Mouse (Mus musculus) testis, adult 2 months (tissue): ENCODE data around the gene Mob3c. TPM values are rescaled to one million over a fixed set of nuclear protein-coding genes. Genes with fewer than 3 reads are reported as not detected.
A peak's percentile ranks its signal among the peaks of the same experiment; 100 is the strongest.

Experiments
- H3K27ac ChIP-seq: fragments of 200-500 bp; 2 replicates; pipeline ENCODE4 v1.5.1; 2012; ENCODE audit warnings: low read depth, low read length; ENCODE audit not compliant: control insufficient read depth, insufficient read depth
- H3K27me3 ChIP-seq: fragments of 200-500 bp; 2 replicates; pipeline ENCODE4 v1.6.1; 2012; ENCODE audit warnings: mild to moderate bottlenecking, low read length, moderate library complexity; ENCODE audit not compliant: control insufficient read depth, insufficient read depth
- H3K36me3 ChIP-seq: fragments of 200-500 bp; 2 replicates; pipeline ENCODE4 v1.6.1; 2012; ENCODE audit warnings: mild to moderate bottlenecking, low read length; ENCODE audit not compliant: control insufficient read depth, insufficient read depth
- H3K4me1 ChIP-seq: fragments of 200-500 bp; 2 replicates; pipeline ENCODE4 v1.6.1; 2012; ENCODE audit warnings: low read length; ENCODE audit not compliant: control insufficient read depth, insufficient read depth
- H3K4me3 ChIP-seq: fragments of 200-500 bp; 2 replicates; pipeline ENCODE4 v1.5.1; 2012; ENCODE audit warnings: low read depth, mild to moderate bottlenecking, low read length, moderate library complexity, mixed read lengths; ENCODE audit not compliant: control insufficient read depth
- CTCF ChIP-seq: fragments of 200-500 bp; IDR thresholded peaks from 2 replicates; pipeline ENCODE4 v1.5.1; 2012; ENCODE audit warnings: low read depth, mild to moderate bottlenecking, inconsistent platforms, low read length, moderate library complexity; ENCODE audit not compliant: control insufficient read depth, insufficient read depth, insufficient replicate concordance
- POLR2A ChIP-seq: fragments of 200-500 bp; IDR thresholded peaks from 2 replicates; pipeline ENCODE4 v1.6.1; 2012; ENCODE audit warnings: low read depth, mild to moderate bottlenecking, inconsistent platforms, low read length, moderate library complexity; ENCODE audit not compliant: control insufficient read depth
- polyA plus RNA-seq: library from polyadenylated mRNA; depleted of rRNA; stranded (reverse); fragments of >200 nt; gene quantifications from 2 replicates; pipeline ENCODE4 v1.2.3, GENCODE M21; 2012

Gene Mob3c
- polyA plus RNA-seq, 1 experiment: 9.3 TPM

DNA sequence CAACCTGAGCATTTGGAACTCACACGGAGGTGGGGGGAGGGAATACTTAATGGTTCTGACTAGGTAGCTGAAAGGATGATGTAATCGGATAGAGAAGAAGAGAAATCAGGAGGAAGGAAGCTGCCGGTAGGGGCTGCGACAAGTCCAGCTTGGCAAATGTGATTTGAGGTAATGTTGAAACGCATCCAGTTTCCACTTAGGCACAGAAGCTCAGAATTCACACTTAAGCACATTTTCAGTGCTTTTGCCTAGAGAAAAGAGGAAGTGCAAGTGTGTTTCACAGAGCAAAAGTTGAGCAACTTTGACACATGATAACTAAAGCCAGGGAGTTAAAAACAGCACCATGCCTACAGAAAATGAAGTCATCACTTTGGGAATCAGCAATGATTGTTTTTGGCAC is 19.5 kb downstream of the Mob3c start:
- Histone ChIP-seq H3K4me1 (no peaks in the 10 kb centered on the region; the same call in 1 of the 2 replicates), H3K27ac (no peak overlapping the region), H3K4me3 (peak overlapping the region; percentile 48; the same call in 1 of the 2 replicates), H3K27me3 (no peaks in the 10 kb centered on the region), H3K36me3 (peaks cover 2% of the 10 kb centered on the region)
- no peak for TF ChIP-seq POLR2A
- no peak for TF ChIP-seq CTCF

DNA sequence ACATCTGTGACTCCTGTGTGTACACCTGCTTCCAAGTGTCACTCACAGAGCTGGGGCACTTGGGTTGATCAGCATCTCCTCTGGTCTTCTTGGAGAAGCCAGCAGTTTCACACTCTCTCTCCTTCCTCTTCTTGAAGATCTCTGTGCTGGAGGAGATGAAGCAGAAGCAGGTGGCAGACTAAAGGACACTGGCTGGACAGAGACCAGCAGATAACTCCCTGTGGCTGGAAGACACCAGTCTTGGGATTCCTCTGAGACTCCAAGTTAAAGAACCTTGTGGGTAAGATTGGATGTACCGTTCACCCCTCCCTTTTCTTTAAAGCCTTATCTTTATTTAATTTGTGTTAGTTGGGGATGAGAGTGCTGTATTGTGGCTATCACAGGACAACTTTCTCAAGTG is 20.2 kb downstream of the Mob3c start:
- Histone ChIP-seq H3K36me3 (peaks cover 2% of the 10 kb centered on the region), H3K4me1 (no peaks in the 10 kb centered on the region; the same call in 1 of the 2 replicates), H3K27ac (no peak overlapping the region), H3K27me3 (no peaks in the 10 kb centered on the region), H3K4me3 (no peak overlapping the region)
- TF ChIP-seq POLR2A (no peak), CTCF (no peak)

DNA sequence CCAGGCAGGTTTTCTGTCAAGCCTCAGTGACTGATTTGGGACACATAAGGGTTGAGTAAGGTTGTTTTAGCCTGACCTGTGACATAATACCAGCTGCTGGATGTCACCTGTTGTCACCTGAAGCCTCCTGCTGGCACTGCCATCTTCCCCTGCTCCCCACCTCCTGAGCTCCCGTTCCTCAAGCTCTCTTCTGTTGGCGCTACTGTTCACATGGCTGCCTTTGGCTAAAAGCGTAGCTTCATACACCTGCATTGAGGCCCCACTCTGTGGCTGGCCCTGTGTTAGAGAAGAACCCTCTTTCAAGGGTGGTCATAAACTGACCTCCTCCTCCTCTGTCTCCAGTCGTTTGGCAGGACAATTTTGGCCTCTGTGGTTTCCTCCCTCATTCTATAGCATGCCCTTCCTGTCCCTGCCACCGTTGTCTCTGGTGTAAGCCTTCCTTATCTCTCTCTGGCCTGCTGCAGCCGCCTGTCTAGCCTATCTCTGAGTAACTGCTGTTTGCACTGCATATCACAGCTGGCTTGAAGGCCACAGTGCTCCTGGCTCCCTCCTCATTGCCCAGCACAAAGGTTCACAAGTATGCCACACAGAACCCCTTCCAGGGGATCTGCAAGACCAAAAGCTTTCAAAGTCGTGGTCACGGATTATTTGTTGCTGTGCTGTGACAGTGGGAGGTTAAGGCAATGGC is 21.2 kb downstream of the Mob3c start:
- Histone ChIP-seq H3K4me3 (no peak overlapping the region), H3K27ac (no peak overlapping the region), H3K4me1 (no peaks in the 10 kb centered on the region; the same call in 1 of the 2 replicates), H3K27me3 (no peaks in the 10 kb centered on the region), H3K36me3 (peaks cover 2% of the 10 kb centered on the region)
- TF ChIP-seq CTCF: no peak

DNA sequence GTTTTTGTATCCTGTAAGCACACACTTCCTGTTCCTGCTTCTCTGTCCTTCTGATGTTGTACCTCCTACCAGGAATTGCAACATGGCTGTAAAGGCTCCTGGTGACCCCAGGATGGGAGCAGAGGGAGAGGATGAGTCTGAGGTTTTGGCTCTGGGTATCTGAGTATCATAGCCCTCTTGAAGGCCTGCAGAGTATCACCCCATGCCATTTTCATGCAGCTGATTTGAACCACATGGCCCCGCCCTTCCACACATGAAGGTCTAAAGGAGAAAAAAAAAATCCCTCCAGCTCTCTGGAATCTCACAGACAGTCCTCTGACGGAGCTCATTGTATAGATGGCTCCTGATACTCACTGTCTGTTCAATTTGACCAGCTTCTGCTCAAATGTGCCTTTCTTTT is 22.2 kb downstream of the Mob3c start:
- H3K4me3 ChIP-seq: no peak overlapping the region
- H3K36me3 ChIP-seq: peaks cover 2% of the 10 kb centered on the region
- no peak overlapping the region for H3K27ac ChIP-seq
- no peaks in the 10 kb centered on the region for H3K27me3 ChIP-seq
- TF ChIP-seq CTCF (no peak), POLR2A (no peak)
- H3K4me1 ChIP-seq: no peaks in the 10 kb centered on the region; the same call in 1 of the 2 replicates

DNA sequence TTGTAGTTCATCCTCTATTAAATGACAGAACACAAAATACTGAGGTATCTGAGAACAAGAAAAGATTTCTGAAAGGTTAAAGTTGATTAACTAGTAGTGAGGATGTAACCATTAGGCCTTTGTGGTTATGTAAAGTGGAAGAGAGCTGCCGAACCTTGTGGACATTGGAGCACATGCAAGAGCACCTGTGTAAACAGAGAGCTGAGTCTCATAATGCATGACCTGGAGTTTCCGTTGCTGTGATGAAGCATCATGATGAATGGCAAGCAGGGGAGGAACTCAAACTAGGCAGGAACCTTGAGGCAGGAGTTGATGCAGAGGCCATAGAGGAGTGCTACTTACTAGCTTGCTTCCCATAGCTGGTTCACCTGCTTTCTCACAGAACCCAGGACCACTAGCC is 22.7 kb downstream of the Mob3c start:
- Histone ChIP-seq H3K27me3 (no peaks in the 10 kb centered on the region), H3K36me3 (peaks cover 2% of the 10 kb centered on the region), H3K4me1 (no peaks in the 10 kb centered on the region; the same call in 1 of the 2 replicates), H3K4me3 (no peak overlapping the region), H3K27ac (no peak overlapping the region)
- no peak for TF ChIP-seq CTCF
- no peak for TF ChIP-seq POLR2A

DNA sequence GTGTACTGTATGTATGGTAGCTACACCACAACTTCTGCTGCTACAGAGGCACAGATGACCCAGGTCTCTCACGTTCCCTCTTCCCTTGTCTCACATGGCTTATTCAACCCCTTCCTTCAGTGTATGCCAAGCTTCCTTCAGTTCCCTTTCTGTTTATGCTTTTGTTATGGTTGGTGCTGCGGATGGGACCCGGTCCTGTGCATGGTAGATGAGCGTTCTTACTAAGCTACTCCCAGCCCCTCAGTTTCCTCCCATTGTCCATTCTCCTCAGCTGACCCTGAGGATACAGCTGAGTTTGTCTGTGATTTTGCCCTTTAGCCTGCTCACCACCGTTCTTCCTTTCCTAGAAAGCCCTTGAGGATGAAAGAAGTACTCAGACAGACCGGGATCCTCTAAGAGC is 23.7 kb downstream of the Mob3c start:
- H3K27me3 ChIP-seq: no peaks in the 10 kb centered on the region
- no peaks in the 10 kb centered on the region; the same call in 1 of the 2 replicates for H3K4me1 ChIP-seq
- H3K36me3 ChIP-seq: peaks cover 2% of the 10 kb centered on the region
- H3K27ac ChIP-seq: no peak overlapping the region
- no peak overlapping the region for H3K4me3 ChIP-seq
- TF ChIP-seq CTCF (no peak), POLR2A (no peak)

DNA sequence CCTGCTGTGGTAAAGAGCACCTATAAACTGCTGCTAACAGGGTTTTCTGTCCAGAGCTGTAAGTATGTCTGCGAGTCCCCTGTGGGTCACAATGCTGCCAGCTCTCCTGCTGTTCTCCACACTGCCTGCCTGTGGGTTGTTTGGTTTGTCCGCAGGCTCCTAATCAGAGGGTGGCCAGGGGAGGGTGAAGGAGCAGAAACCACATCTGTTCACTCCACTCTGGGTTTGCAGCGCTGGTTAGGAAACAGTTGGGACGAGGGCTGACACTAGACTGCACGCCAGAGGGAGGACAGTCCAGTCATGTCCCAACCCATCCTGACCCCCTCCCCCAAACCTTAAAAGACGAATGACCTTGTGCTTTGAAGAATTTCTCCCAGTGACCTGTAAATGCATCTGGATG is 27.2 kb downstream of the Mob3c start:
- Histone ChIP-seq H3K27ac (no peak overlapping the region), H3K4me1 (no peaks in the 10 kb centered on the region), H3K36me3 (peaks cover under 1% of the 10 kb centered on the region), H3K4me3 (no peak overlapping the region), H3K27me3 (no peaks in the 10 kb centered on the region)
- TF ChIP-seq CTCF (no peak), POLR2A (no peak)

DNA sequence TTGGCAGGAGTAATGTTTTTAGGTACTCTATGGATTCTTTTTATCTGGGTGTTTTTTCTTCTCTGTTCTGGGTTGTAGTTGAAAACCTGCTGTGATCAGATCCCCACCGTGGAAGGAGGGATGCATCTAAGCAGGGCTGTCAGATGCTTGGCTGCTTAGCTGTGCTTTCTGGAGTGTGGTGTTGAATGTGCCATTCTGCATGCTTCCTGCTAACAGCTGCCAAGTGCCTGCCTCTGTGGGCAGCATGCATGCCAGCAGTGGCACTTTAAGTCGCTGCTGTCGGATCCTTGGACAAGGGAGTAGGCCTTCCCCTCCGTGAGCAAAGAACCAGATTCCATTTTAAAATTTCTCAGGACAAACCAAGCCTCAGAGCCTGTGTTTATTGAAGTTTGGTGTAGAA is 27.7 kb downstream of the Mob3c start:
- Histone ChIP-seq H3K4me3 (no peak overlapping the region), H3K4me1 (no peaks in the 10 kb centered on the region), H3K27ac (no peak overlapping the region), H3K27me3 (no peaks in the 10 kb centered on the region), H3K36me3 (no peaks in the 10 kb centered on the region; the same call in none of the 2 replicates)
- TF ChIP-seq POLR2A (no peak), CTCF (no peak)
